ENCODE assay signal across 8 mouse cellular contexts in the genomic region with DNA sequence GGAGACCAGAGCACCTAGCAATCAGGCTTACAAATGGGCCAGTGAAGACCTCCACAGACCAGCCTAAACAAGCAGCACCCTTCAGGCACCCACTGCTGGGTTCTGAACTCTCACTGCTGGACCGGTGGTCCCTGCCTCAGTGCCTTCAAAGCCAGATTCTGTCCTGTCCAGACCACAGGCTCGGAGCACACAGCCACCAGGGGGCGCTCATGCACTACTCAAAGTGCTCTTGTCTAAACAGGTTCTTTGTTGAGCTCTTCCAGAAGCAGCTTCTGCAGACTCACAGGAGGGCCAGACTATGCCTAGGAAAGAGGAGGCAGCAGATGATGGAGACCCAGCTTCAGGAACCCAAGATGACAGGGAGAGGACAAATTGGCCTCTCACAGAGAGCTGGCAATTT. TPM values are rescaled to one million over a fixed set of nuclear protein-coding genes. Genes with fewer than 3 reads are reported as not detected.
A peak's percentile ranks its signal among the peaks of the same experiment; 100 is the strongest.
DNase-seq lines count a peak whose midpoint lies in the region; ATAC-seq and TF ChIP-seq lines count a peak whose summit lies in the region.

No protein-coding gene starts in this region.

- WGBS in forebrain, embryonic 16.5 days = 4% methylated on average over 3 of the region's 3 CpGs
- WGBS in lung, embryonic 16.5 days = 2% methylated on average over 3 of the region's 3 CpGs

- in situ Hi-C loops in ES-E14 (cut with MboI; ENCODE audit: low sequenced_read_pairs in 2 of 2, unreplicated experiment in 2 of 2) = loop anchor here (10.0 kb wide), 2 partner anchors 101 to 341 kb away; a partner anchor contains a TSS

- no peaks in the 10 kb centered on the region for H3K9me3 ChIP-seq in ES-E14 (ENCODE audit: control insufficient read depth, insufficient read depth, low read depth, low read length)
- no peaks in the 10 kb centered on the region for H3K9me3 ChIP-seq in forebrain, embryonic 16.5 days (ENCODE audit: control insufficient read depth, low read length)
- H3K9me3 ChIP-seq in lung, embryonic 16.5 days (ENCODE audit: control insufficient read depth, low read length) = no peaks in the 10 kb centered on the region

- no peak overlapping the region for H3K27ac ChIP-seq in ES-E14 (ENCODE audit: insufficient read depth, low read depth, low read length, poor library complexity, severe bottlenecking)
- H3K27ac ChIP-seq in forebrain, embryonic 16.5 days (ENCODE audit: low read length) = no peak overlapping the region
- H3K27ac ChIP-seq in lung, embryonic 16.5 days (ENCODE audit: low read length) = no peak overlapping the region

- no peak overlapping the region for H3K4me3 ChIP-seq in ES-E14 (ENCODE audit: insufficient read depth in 1 of 2, low read depth in 1 of 2, low read length in 2 of 2, poor library complexity in 1 of 2, severe bottlenecking in 1 of 2)
- H3K4me3 ChIP-seq in forebrain, embryonic 16.5 days (replicated peaks; ENCODE audit: low read length) = no peak overlapping the region
- no peak overlapping the region for H3K4me3 ChIP-seq in lung, embryonic 16.5 days (ENCODE audit: low read length)

- ATAC-seq in forebrain, embryonic 16.5 days = peak; percentile 92
- peak; percentile 68 to 85; a peak in 3 of 4 replicates for ATAC-seq in hematopoietic stem cell, adult 5-6 weeks (replicated peaks in 1 of 2; ENCODE audit: insufficient read depth in 1 of 2, low FRiP score in 2 of 2, low TSS enrichment in 1 of 2, low read depth in 1 of 2, poor library complexity in 2 of 2, severe bottlenecking in 2 of 2)
- ATAC-seq in lung, embryonic 16.5 days (ENCODE audit: low read depth) = peak; percentile 81

- DNase-seq in ES-E14 (ENCODE audit: low read depth, low spot score) = peak; percentile 74
- DNase-seq in cerebellum, adult 11-12 months = peak; percentile 85
- peak; percentile 92 for DNase-seq in layer of hippocampus, adult 9-10 months (ENCODE audit: low spot score)
- peak; percentile 84 for DNase-seq in ovary, postnatal 36 days (ENCODE audit: low spot score)
- peak; percentile 93 for DNase-seq in thymus, postnatal 14 days

- H3K9ac ChIP-seq in ES-E14 (ENCODE audit: insufficient read depth, low read depth, low read length, poor library complexity, severe bottlenecking) = no peak overlapping the region
- no peak overlapping the region for H3K9ac ChIP-seq in forebrain, embryonic 16.5 days (replicated peaks; ENCODE audit: low read depth, low read length)
- no peak overlapping the region; the same call in 1 of the 2 replicates for H3K9ac ChIP-seq in lung, embryonic 16.5 days (ENCODE audit: low read length)

- H3K4me2 ChIP-seq in forebrain, embryonic 16.5 days (ENCODE audit: low read length) = no peak overlapping the region
- no peak overlapping the region for H3K4me2 ChIP-seq in lung, embryonic 16.5 days (ENCODE audit: low read depth, low read length)

- no peaks in the 10 kb centered on the region for H3K4me1 ChIP-seq in ES-E14 (ENCODE audit: control insufficient read depth in 2 of 2, insufficient read depth in 2 of 2, low read length in 2 of 2, poor library complexity in 1 of 2)
- H3K4me1 ChIP-seq in forebrain, embryonic 16.5 days (replicated peaks; ENCODE audit: control insufficient read depth, insufficient read depth, low read length) = no peaks in the 10 kb centered on the region; the same call in 1 of the 2 replicates
- no peaks in the 10 kb centered on the region for H3K4me1 ChIP-seq in lung, embryonic 16.5 days (replicated peaks; ENCODE audit: control insufficient read depth, insufficient read depth, low read length)

- H3K27me3 ChIP-seq in forebrain, embryonic 16.5 days (replicated peaks; ENCODE audit: control insufficient read depth, insufficient read depth, low read length) = no peaks in the 10 kb centered on the region
- H3K27me3 ChIP-seq in lung, embryonic 16.5 days (ENCODE audit: control insufficient read depth, insufficient read depth, low read depth, low read length) = no peaks in the 10 kb centered on the region

- H3K36me3 ChIP-seq in ES-E14 (ENCODE audit: control insufficient read depth, insufficient read depth, low read length, poor library complexity, severe bottlenecking) = no peaks in the 10 kb centered on the region
- H3K36me3 ChIP-seq in forebrain, embryonic 16.5 days (ENCODE audit: control insufficient read depth, insufficient read depth) = no peaks in the 10 kb centered on the region
- no peaks in the 10 kb centered on the region for H3K36me3 ChIP-seq in lung, embryonic 16.5 days (ENCODE audit: control insufficient read depth, insufficient read depth, low read length)

TF ChIP-seq in ES-E14, 5 proteins besides CTCF, POLR2A, EP300 and RAD21:
- no peak for TF ChIP-seq ZNF384 (IDR thresholded peaks at IDR 0.05; ENCODE audit: low read depth, low read length)
- peak; percentile 89; the same call in 1 of the 2 replicates for TF ChIP-seq ZC3H11A (IDR thresholded peaks at IDR 0.05; ENCODE audit: borderline replicate concordance, low read depth, low read length)

RNA-seq across cellular contexts. Expression of a gene that starts 30.9 kb away (rescaled TPM):
- total RNA-seq in ES-E14 (2012; rRNA removed) = not detected in 2 replicates
- not detected in 2 replicates for polyA plus RNA-seq in forebrain, embryonic 16.5 days (2015; fragmentation: Nextera tagmentation; extraction: Ambion mirVana)
- not detected in 2 replicates for total RNA-seq in hematopoietic stem cell, adult 5-6 weeks (2017)
- polyA plus RNA-seq in lung, embryonic 16.5 days (2015; fragmentation: Nextera tagmentation; extraction: Ambion mirVana) = not detected in 2 replicates

RNA-seq across cellular contexts. Expression of a gene that starts 37.3 kb away (rescaled TPM):
- total RNA-seq in ES-E14 (2012; rRNA removed) = not detected in 2 replicates
- not detected in 2 replicates for polyA plus RNA-seq in forebrain, embryonic 16.5 days (2015; fragmentation: Nextera tagmentation; extraction: Ambion mirVana)
- total RNA-seq in hematopoietic stem cell, adult 5-6 weeks (2017) = not detected in 2 replicates
- not detected in 2 replicates for polyA plus RNA-seq in lung, embryonic 16.5 days (2015; fragmentation: Nextera tagmentation; extraction: Ambion mirVana)

RNA-seq across cellular contexts. Expression of a gene that starts 39.3 kb away (rescaled TPM):
- 0.53 and 0.71 TPM in 2 replicates for total RNA-seq in ES-E14 (2012; rRNA removed)
- polyA plus RNA-seq in forebrain, embryonic 16.5 days (2015; fragmentation: Nextera tagmentation; extraction: Ambion mirVana) = 2.6 and 3.8 TPM in 2 replicates
- total RNA-seq in hematopoietic stem cell, adult 5-6 weeks (2017) = not detected in 2 replicates
- polyA plus RNA-seq in lung, embryonic 16.5 days (2015; fragmentation: Nextera tagmentation; extraction: Ambion mirVana) = 5.6 and 7.5 TPM in 2 replicates

RNA-seq across cellular contexts. Expression of a gene that starts 48.2 kb away (rescaled TPM):
- total RNA-seq in ES-E14 (2012; rRNA removed) = 6.6 and 17.8 TPM in 2 replicates
- not detected in 2 replicates for polyA plus RNA-seq in forebrain, embryonic 16.5 days (2015; fragmentation: Nextera tagmentation; extraction: Ambion mirVana)
- total RNA-seq in hematopoietic stem cell, adult 5-6 weeks (2017) = 18.0 and 43.2 TPM in 2 replicates
- polyA plus RNA-seq in lung, embryonic 16.5 days (2015; fragmentation: Nextera tagmentation; extraction: Ambion mirVana) = 2.5 and 3.2 TPM in 2 replicates

RNA-seq across cellular contexts. Expression of a gene that starts 53.6 kb away (rescaled TPM):
- total RNA-seq in ES-E14 (2012; rRNA removed) = 535 and 745 TPM in 2 replicates
- polyA plus RNA-seq in forebrain, embryonic 16.5 days (2015; fragmentation: Nextera tagmentation; extraction: Ambion mirVana) = 203 and 208 TPM in 2 replicates
- total RNA-seq in hematopoietic stem cell, adult 5-6 weeks (2017) = 123 and 168 TPM in 2 replicates
- 302 and 328 TPM in 2 replicates for polyA plus RNA-seq in lung, embryonic 16.5 days (2015; fragmentation: Nextera tagmentation; extraction: Ambion mirVana)
